Mouse (Mus musculus) intestine, embryonic 14.5 days (tissue): ENCODE measurements around the gene Arhgef10l. TPM values are rescaled to one million over a fixed set of nuclear protein-coding genes. Genes with fewer than 3 reads are reported as not detected.

Experiments used
- ATAC-seq: fragments of 200-750 bp; cut with Nextera tagmentation; replicated peaks from 2 replicates; pipeline ENCODE4 v1.8.0; 2017; ENCODE audit warnings: low read depth, moderate number of reproducible peaks, moderate TSS enrichment, moderate library complexity; ENCODE audit not compliant: low FRiP score, low TSS enrichment
- DNase-seq: peaks from one replicate; pipeline ENCODE4 v3.0.0-alpha.2; 2018; ENCODE audit warnings: low spot score
- H3K27ac ChIP-seq: fragments of 300-500 bp; sonication (generic); 2 replicates; pipeline ENCODE4 v1.5.1; 2014; ENCODE audit warnings: low read depth, mild to moderate bottlenecking, control low read depth
- H3K27me3 ChIP-seq: fragments of 300-500 bp; sonication (generic); replicated peaks from 2 replicates; pipeline ENCODE4 v1.6.1; 2014; ENCODE audit warnings: low read length, control low read depth; ENCODE audit not compliant: control insufficient read depth, insufficient read depth
- H3K36me3 ChIP-seq: fragments of 300-500 bp; sonication (generic); 2 replicates; pipeline ENCODE4 v1.6.1; 2014; ENCODE audit warnings: low read length, control low read depth; ENCODE audit not compliant: control insufficient read depth, insufficient read depth
- H3K4me1 ChIP-seq: fragments of 300-500 bp; sonication (generic); replicated peaks from 2 replicates; pipeline ENCODE4 v1.6.1; 2014; ENCODE audit warnings: low read length, control low read depth, mixed read lengths; ENCODE audit not compliant: control insufficient read depth, insufficient read depth
- H3K4me2 ChIP-seq: fragments of 300-500 bp; sonication (generic); 2 replicates; pipeline ENCODE4 v1.6.1; 2014; ENCODE audit warnings: low read length
- H3K4me3 ChIP-seq: fragments of 300-500 bp; sonication (generic); 2 replicates; pipeline ENCODE4 v1.5.1; 2014; ENCODE audit warnings: low read depth, low read length, control low read depth, mixed read lengths
- H3K9ac ChIP-seq: fragments of 300-500 bp; sonication (generic); 2 replicates; pipeline ENCODE4 v1.6.1; 2014; ENCODE audit warnings: mild to moderate bottlenecking, low read length
- H3K9me3 ChIP-seq: fragments of 300-500 bp; sonication (generic); 2 replicates; pipeline ENCODE4 v1.6.1; 2016; ENCODE audit warnings: low read length, control low read depth; ENCODE audit not compliant: control insufficient read depth
- WGBS: fragments of 180-500 bp; shearing (Covaris S2); extraction: QIAGEN DNeasy Blood & Tissue Kit; methylation state at CpG from one replicate; pipeline ENCODE4 v1.1.7; 2014; 5-methylcytosine and 5-hydroxymethylcytosine counted together
- polyA plus RNA-seq: library from polyadenylated mRNA; unstranded; fragments of >200 nt; fragmentation: Nextera tagmentation; extraction: Ambion mirVana; gene quantifications from 2 replicates; pipeline ENCODE4 v1.2.1, GENCODE M21; 2014

Gene Arhgef10l
- polyA plus RNA-seq, 1 experiment from 2014 or later = 15.2 TPM

- ATAC-seq (no peak), DNase-seq (no peak)
- no peaks in the 10 kb centered on the region for H3K9me3 ChIP-seq
- no peak overlapping the region for H3K9ac ChIP-seq
- 86% methylated on average over 5 of the region's 5 CpGs for WGBS
- peaks cover 20% of the 10 kb centered on the region for H3K36me3 ChIP-seq
- H3K27me3 ChIP-seq = no peaks in the 10 kb centered on the region
- no peak overlapping the region for H3K27ac ChIP-seq
- no peak overlapping the region for H3K4me2 ChIP-seq
- peaks cover 38% of the 10 kb centered on the region for H3K4me1 ChIP-seq
- H3K4me3 ChIP-seq = no peak overlapping the region
These were observed 51.3 kb downstream of the Arhgef10l start for GRCm38 (mm10) chr4:140614553-140614952.

GRCm38 (mm10) chr4:140614145-140614544, 51.7 kb downstream of the Arhgef10l start:
- no peak overlapping the region for H3K4me2 ChIP-seq
- no peak for DNase-seq
- no peaks in the 10 kb centered on the region for H3K27me3 ChIP-seq
- peaks cover 38% of the 10 kb centered on the region for H3K4me1 ChIP-seq
- H3K9ac ChIP-seq = no peak overlapping the region
- 83% methylated on average over 6 of the region's 6 CpGs for WGBS
- no peak overlapping the region for H3K27ac ChIP-seq
- no peaks in the 10 kb centered on the region for H3K9me3 ChIP-seq
- no peak for ATAC-seq
- peaks cover 24% of the 10 kb centered on the region for H3K36me3 ChIP-seq
- H3K4me3 ChIP-seq = no peak overlapping the region

GRCm38 (mm10) chr4:140610841-140611609, 54.8 kb downstream of the Arhgef10l start:
- H3K27ac ChIP-seq = peak overlapping the region; percentile 90
- H3K9ac ChIP-seq = peak overlapping the region; percentile 20; the same call in 1 of the 2 replicates
- DNase-seq = peak; percentile 63
- no peak for ATAC-seq
- H3K4me1 ChIP-seq = peaks cover 21% of the 10 kb centered on the region
- H3K4me2 ChIP-seq = peak overlapping the region; percentile 12; the same call in 1 of the 2 replicates
- peaks cover 42% of the 10 kb centered on the region for H3K36me3 ChIP-seq
- H3K4me3 ChIP-seq = no peak overlapping the region
- no peaks in the 10 kb centered on the region for H3K27me3 ChIP-seq
- no peaks in the 10 kb centered on the region for H3K9me3 ChIP-seq
- WGBS = 15% methylated on average over 12 of the region's 12 CpGs

- Histone ChIP-seq H3K4me2 (no peak overlapping the region), H3K9me3 (no peaks in the 10 kb centered on the region), H3K27me3 (no peaks in the 10 kb centered on the region), H3K4me1 (peaks cover 25% of the 10 kb centered on the region), H3K36me3 (peaks cover 42% of the 10 kb centered on the region), H3K4me3 (no peak overlapping the region), H3K9ac (no peak overlapping the region), H3K27ac (no peak overlapping the region)
- ATAC-seq = no peak
- WGBS = 82% methylated on average over 9 of the region's 9 CpGs
- no peak for DNase-seq
These were observed 57.5 kb downstream of the Arhgef10l start for GRCm38 (mm10) chr4:140608228-140608720.

- no peak overlapping the region for H3K4me3 ChIP-seq
- ATAC-seq (no peak), DNase-seq (no peak)
- H3K4me2 ChIP-seq = no peak overlapping the region
- H3K27ac ChIP-seq = no peak overlapping the region
- peaks cover 48% of the 10 kb centered on the region for H3K36me3 ChIP-seq
- no peaks in the 10 kb centered on the region for H3K27me3 ChIP-seq
- WGBS = 89% methylated on average over 7 of the region's 7 CpGs
- H3K4me1 ChIP-seq = peaks cover 23% of the 10 kb centered on the region
- H3K9me3 ChIP-seq = no peaks in the 10 kb centered on the region
- no peak overlapping the region for H3K9ac ChIP-seq
These were observed 59.0 kb downstream of the Arhgef10l start for GRCm38 (mm10) chr4:140606779-140607178.

- Histone ChIP-seq H3K4me1 (peaks cover 17% of the 10 kb centered on the region), H3K9ac (no peak overlapping the region), H3K4me2 (no peak overlapping the region), H3K9me3 (no peaks in the 10 kb centered on the region), H3K27ac (no peak overlapping the region), H3K4me3 (no peak overlapping the region), H3K27me3 (no peaks in the 10 kb centered on the region), H3K36me3 (peaks cover 48% of the 10 kb centered on the region)
- no peak for ATAC-seq
- no peak for DNase-seq
- WGBS = 86% methylated on average over 7 of the region's 7 CpGs
These were observed 59.6 kb downstream of the Arhgef10l start for GRCm38 (mm10) chr4:140606197-140606596.

- H3K9ac ChIP-seq = no peak overlapping the region
- H3K4me2 ChIP-seq = no peak overlapping the region
- no peaks in the 10 kb centered on the region for H3K27me3 ChIP-seq
- peaks cover 14% of the 10 kb centered on the region for H3K4me1 ChIP-seq
- DNase-seq (no peak), ATAC-seq (no peak)
- no peak overlapping the region for H3K27ac ChIP-seq
- 69% methylated on average over 7 of the region's 7 CpGs for WGBS
- H3K4me3 ChIP-seq = no peak overlapping the region
- peaks cover 48% of the 10 kb centered on the region for H3K36me3 ChIP-seq
- H3K9me3 ChIP-seq = no peaks in the 10 kb centered on the region
These were observed 60.0 kb downstream of the Arhgef10l start for GRCm38 (mm10) chr4:140605790-140606189.

- Histone ChIP-seq H3K27ac (no peak overlapping the region), H3K4me3 (no peak overlapping the region), H3K27me3 (no peaks in the 10 kb centered on the region), H3K36me3 (peaks cover 45% of the 10 kb centered on the region), H3K4me2 (no peak overlapping the region), H3K9ac (no peak overlapping the region), H3K9me3 (no peaks in the 10 kb centered on the region), H3K4me1 (peaks cover 9% of the 10 kb centered on the region)
- ATAC-seq = no peak
- no peak for DNase-seq
- WGBS = 82% methylated on average over 6 of the region's 6 CpGs
These were observed 60.6 kb downstream of the Arhgef10l start for GRCm38 (mm10) chr4:140605247-140605646.

GRCm38 (mm10) chr4:140604541-140604940, 61.3 kb downstream of the Arhgef10l start:
- DNase-seq = no peak
- Histone ChIP-seq H3K4me1 (peaks cover 6% of the 10 kb centered on the region; the same call in 1 of the 2 replicates), H3K27ac (no peak overlapping the region), H3K36me3 (peaks cover 38% of the 10 kb centered on the region), H3K4me3 (no peak overlapping the region), H3K9ac (no peak overlapping the region), H3K27me3 (no peaks in the 10 kb centered on the region), H3K4me2 (no peak overlapping the region), H3K9me3 (no peaks in the 10 kb centered on the region)
- 80% methylated on average over 8 of the region's 8 CpGs for WGBS
- no peak; the same call in 1 of the 2 replicates for ATAC-seq
